In the genomic region with DNA sequence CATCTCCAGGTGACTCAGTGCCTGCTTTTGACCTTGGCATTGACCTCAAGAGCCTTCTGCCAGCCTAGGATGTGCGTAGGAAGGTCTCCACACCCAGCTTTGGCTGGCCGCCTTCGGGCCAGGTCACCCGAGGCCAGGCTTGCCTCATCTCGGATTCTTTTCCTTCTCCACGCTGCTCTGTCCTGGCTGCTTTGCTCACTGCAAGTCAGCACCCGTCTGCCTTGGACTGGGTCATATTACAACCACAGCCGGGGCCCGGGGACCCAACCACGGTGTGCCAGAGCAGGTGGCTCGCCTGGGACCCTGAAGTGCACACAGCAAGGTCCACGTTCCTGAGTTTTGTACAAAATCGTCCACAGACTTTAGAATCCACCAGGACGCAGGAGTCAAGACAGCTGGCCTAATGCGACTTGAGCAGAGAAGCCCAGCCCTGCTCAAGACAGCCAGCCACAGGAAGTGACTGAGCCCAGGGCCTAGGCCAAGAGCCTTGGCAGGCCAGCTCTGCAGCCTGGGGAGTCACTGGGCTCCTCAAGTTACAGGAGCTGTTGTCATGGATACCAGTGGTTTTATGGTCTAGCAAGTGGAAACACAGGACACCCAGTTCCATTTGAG, we compare ENCODE assay signal across 8 mouse cellular contexts.
DNase-seq lines count a peak whose midpoint lies in the region; ATAC-seq and TF ChIP-seq lines count a peak whose summit lies in the region.

No protein-coding gene starts in this region.

- H3ac ChIP-seq in myocyte (ENCODE audit: control insufficient read depth, insufficient read length): peak overlapping the region; percentile 27

- TF ChIP-seq CTCF in liver, postnatal 0 days (IDR thresholded peaks at IDR 0.05; ENCODE audit: low read depth): no peak

- H3K79me2 ChIP-seq in myocyte (ENCODE audit: control insufficient read depth, insufficient read depth): no peaks in the 10 kb centered on the region

- no peaks in the 10 kb centered on the region for H3K9me3 ChIP-seq in liver, postnatal 0 days (ENCODE audit: low read length)
- H3K9me3 ChIP-seq in heart, embryonic 10.5 days: no peaks in the 10 kb centered on the region
- H3K9me3 ChIP-seq in kidney, embryonic 14.5 days (ENCODE audit: control insufficient read depth, low read length): no peaks in the 10 kb centered on the region

- H3K27me3 ChIP-seq in liver, postnatal 0 days (ENCODE audit: insufficient read depth, low read length): no peaks in the 10 kb centered on the region
- peaks cover 38% of the 10 kb centered on the region for H3K27me3 ChIP-seq in heart, embryonic 10.5 days (ENCODE audit: insufficient read depth, poor library complexity, severe bottlenecking)
- no peaks in the 10 kb centered on the region for H3K27me3 ChIP-seq in kidney, embryonic 14.5 days (ENCODE audit: control insufficient read depth, insufficient read depth, low read length)
- no peaks in the 10 kb centered on the region for H3K27me3 ChIP-seq in myocyte (ENCODE audit: control insufficient read depth, insufficient read depth, insufficient read length)

- no peak overlapping the region for H3K4me3 ChIP-seq in liver, postnatal 0 days (ENCODE audit: low read depth, low read length)
- H3K4me3 ChIP-seq in heart, embryonic 10.5 days: no peak overlapping the region
- no peak overlapping the region for H3K4me3 ChIP-seq in kidney, embryonic 14.5 days (ENCODE audit: low read length)
- H3K4me3 ChIP-seq in myocyte: no peak overlapping the region

- ATAC-seq in liver, postnatal 0 days: no peak
- peak; percentile 93 for ATAC-seq in kidney, embryonic 14.5 days (ENCODE audit: low FRiP score, low TSS enrichment)

- no peak overlapping the region for H3K9ac ChIP-seq in liver, postnatal 0 days (replicated peaks)
- H3K9ac ChIP-seq in kidney, embryonic 14.5 days (ENCODE audit: low read depth, low read length): peak overlapping the region; percentile 38; the same call in 1 of the 2 replicates

- no peak for TF ChIP-seq EP300 in liver, postnatal 0 days (IDR thresholded peaks at IDR 0.05; ENCODE audit: low read depth)

- TF ChIP-seq POLR2A in myocyte (IDR thresholded peaks at IDR 0.05; ENCODE audit: insufficient read length, low read depth): peak; percentile 36

- no peak overlapping the region for H3K27ac ChIP-seq in liver, postnatal 0 days (ENCODE audit: low read depth)
- H3K27ac ChIP-seq in heart, embryonic 10.5 days: peak overlapping the region; percentile 65; the same call in 1 of the 2 replicates
- H3K27ac ChIP-seq in kidney, embryonic 14.5 days (ENCODE audit: low read depth, low read length): peak overlapping the region; percentile 85

- H3K4me1 ChIP-seq in liver, postnatal 0 days (ENCODE audit: insufficient read depth): no peaks in the 10 kb centered on the region; the same call in 1 of the 2 replicates
- peaks cover 25% of the 10 kb centered on the region for H3K4me1 ChIP-seq in heart, embryonic 10.5 days
- H3K4me1 ChIP-seq in kidney, embryonic 14.5 days (ENCODE audit: control insufficient read depth, insufficient read depth, low read length): peaks cover 24% of the 10 kb centered on the region

- H3K4me2 ChIP-seq in liver, postnatal 0 days (ENCODE audit: low read depth, low read length): no peak overlapping the region
- peak overlapping the region; percentile 25; the same call in 1 of the 2 replicates for H3K4me2 ChIP-seq in kidney, embryonic 14.5 days (replicated peaks; ENCODE audit: low read depth, low read length)
- H3K4me2 ChIP-seq in myocyte (ENCODE audit: low read depth): peak overlapping the region; percentile 96

- WGBS in liver, postnatal 0 days (ENCODE audit: insufficient replicate concordance): 29% methylated on average over 15 of the region's 15 CpGs
- 36% methylated on average over 15 of the region's 15 CpGs for WGBS in heart, embryonic 10.5 days
- 6% methylated on average over 15 of the region's 15 CpGs for WGBS in kidney, embryonic 14.5 days

- DNase-seq in liver: peak; percentile 13
- no peak for DNase-seq in liver, postnatal 0 days
- DNase-seq in embryo, embryonic 10 days (ENCODE audit: low spot score): peak; percentile 88
- DNase-seq in heart, embryonic 10.5 days (ENCODE audit: low spot score): no peak
- no peak for DNase-seq in left cerebral cortex, adult 11 months (ENCODE audit: low spot score)
- DNase-seq in spleen, adult 12 weeks (ENCODE audit: low spot score): no peak

- H3K36me3 ChIP-seq in liver, postnatal 0 days (replicated peaks; ENCODE audit: insufficient read depth, low read length): no peaks in the 10 kb centered on the region
- H3K36me3 ChIP-seq in heart, embryonic 10.5 days: no peaks in the 10 kb centered on the region
- no peaks in the 10 kb centered on the region for H3K36me3 ChIP-seq in kidney, embryonic 14.5 days (ENCODE audit: control insufficient read depth, insufficient read depth, low read length)
- H3K36me3 ChIP-seq in myocyte (ENCODE audit: control insufficient read depth, insufficient read depth): no peaks in the 10 kb centered on the region

TF ChIP-seq in myocyte, 11 proteins besides CTCF, POLR2A, EP300 and RAD21:
- TF ChIP-seq TCF12 (IDR thresholded peaks at IDR 0.05; ENCODE audit: insufficient read depth, poor library complexity, severe bottlenecking) (no peak), CEBPB (IDR thresholded peaks at IDR 0.05; ENCODE audit: insufficient read depth, poor library complexity, severe bottlenecking) (peak; percentile 63; the same call in 1 of the 2 replicates), MYOD1 (IDR thresholded peaks at IDR 0.05; ENCODE audit: control insufficient read depth in 1 of 3, insufficient read length in 2 of 3, low read depth in 2 of 3) (peak in 2 of 3 experiments; percentile 66 to 74), MYOG (IDR thresholded peaks at IDR 0.05; ENCODE audit: control insufficient read depth in 1 of 3, insufficient read depth in 1 of 3, insufficient read length in 2 of 3, low read depth in 2 of 3) (peak; percentile 17 to 75 (median 48)), SRF (IDR thresholded peaks at IDR 0.05; ENCODE audit: control insufficient read depth, insufficient read length, low read depth) (no peak)

Comparison
In these comparisons a context has a peak if more than half of its experiments do, and no peak if none do; other contexts are left out.
1. DNase-seq: peak in liver (single experiment) and embryo, embryonic 10 days (single experiment); none in liver, postnatal 0 days (single experiment), heart, embryonic 10.5 days (single experiment), left cerebral cortex, adult 11 months (single experiment) and spleen, adult 12 weeks (single experiment).